Mouse (Mus musculus) right cerebral cortex, postnatal 36 days (tissue): ENCODE results near the gene Olfr727.

Experiments used
- DNase-seq, 2 experiments: peaks; one replicate each; pipeline ENCODE4 v3.0.0; 2022; ENCODE audit warnings: low spot score in 2 of 2, mixed read lengths in 1 of 2

The Olfr727 gene

DNA sequence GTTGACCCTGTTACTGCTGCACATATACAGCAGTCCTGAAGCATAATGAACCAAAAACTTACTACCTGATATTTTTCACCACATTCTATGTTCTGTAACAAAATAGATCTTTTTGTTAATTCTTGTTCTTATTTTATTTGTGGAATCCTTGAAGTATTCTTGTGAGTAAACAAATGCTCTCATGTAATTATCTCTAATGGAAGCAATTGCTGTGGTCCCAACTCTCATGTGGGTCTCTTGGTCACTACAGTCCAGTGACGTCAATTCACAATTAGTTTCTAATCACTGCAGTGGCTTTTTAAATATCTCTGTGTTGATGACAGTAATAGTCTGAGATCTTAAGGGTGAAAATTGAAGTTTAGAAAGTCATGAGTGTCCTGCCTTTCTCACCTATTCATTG is at the start of gene Olfr727:
Gene Olfr727 (plus strand): TSS at position 301 of the 400 bp plus-strand sequence.
- DNase-seq, result no peak

DNA sequence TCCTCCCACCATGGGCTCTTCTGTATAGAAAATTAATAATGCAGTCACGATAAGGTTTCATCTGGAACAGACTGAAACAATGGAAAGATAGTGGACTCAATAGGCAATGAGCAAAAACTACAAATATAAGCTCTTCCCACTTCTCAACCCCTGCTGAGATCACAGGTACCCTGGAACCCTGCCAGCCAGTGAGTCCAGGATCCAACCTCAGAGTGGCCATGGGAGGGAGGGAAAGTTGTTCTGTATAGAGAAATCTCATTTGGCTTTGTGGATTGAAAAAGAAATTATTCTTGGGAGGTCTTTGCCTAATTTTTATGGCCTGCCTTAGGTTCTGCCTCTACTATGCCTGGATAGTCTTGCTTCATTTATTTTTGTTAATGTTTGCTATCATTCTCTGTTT is 32.1 kb upstream of the Olfr727 start, which contains the start of gene Olfr726:
Gene Olfr726 (minus strand): TSS at position 101 of the 400 bp plus-strand sequence.
- DNase-seq, result no peak

DNA sequence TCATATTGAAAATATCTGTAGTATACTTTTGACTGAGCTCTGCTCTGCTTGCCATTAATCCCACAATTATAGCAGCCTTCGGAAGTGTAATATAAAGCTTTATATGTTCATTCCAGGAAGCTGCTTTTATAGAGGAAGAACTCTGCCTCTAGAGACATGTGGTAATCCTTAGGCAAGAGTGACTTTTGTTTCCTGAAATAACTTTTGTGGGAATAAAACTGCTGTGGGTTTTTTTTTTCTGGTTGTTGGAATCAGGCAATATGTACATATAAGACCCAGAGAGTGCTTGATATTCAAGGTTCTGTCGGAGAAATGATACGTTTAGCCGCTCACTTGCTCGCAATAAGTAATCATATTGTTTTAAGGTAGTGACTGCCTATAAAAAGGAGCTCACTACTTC is 19.6 kb downstream of the Olfr727 start, which contains the start of gene Olfr728:
Gene Olfr728 (minus strand): TSS at position 101 of the 400 bp plus-strand sequence.
- DNase-seq, result no peak

DNA sequence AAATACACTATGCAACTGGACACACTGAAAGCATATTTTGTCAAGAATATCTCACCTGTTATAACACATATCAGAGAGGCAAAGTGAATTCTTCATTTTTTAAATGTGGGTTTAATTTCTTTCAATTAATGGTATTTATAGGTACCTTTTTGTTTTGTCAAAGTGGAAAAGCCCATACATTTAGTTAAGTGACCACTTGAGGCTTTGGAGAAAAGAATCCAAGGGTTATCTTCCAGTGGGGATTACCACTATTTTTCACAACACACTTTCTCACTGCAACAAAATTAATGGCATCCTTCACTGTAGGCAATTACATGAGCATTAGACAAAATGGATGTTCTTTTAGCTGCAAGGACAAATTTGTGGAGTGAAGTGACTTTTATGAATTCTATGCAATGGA is 29.8 kb downstream of the Olfr727 start, which contains the start of gene Olfr729:
Gene Olfr729 (minus strand): TSS at position 101 of the 400 bp plus-strand sequence.
- DNase-seq, result no peak
